ENCODE assay signal across 24 mouse cellular contexts in the genomic region with DNA sequence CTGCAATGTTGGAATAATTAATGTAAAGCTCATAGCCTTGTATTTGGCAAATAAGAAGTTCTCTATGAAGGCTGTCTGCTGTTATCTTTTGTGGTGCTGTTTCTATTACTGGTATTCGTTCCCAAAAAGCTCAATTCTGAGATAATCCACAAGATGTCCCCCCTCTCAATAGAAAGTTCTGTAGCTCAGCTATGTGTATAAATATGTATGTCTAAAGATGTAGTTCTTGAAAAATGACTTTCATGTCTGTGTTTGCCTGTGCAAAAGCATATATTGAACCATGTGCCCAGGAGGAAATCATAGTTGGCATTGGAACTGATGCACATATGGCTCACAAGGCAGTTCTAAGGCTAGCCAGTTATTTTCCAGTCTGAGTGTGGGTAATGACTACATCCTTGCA.
DNase-seq lines count a peak whose midpoint lies in the region; ATAC-seq and TF ChIP-seq lines count a peak whose summit lies in the region.
"Had no signal": no experiment of that assay in that cellular context is flagged by ENCODE, and none has a peak within 500 bp of the region (broad histone marks: within the 10 kb centered on the region; RNA-seq: fewer than 3 reads in every experiment).

No protein-coding gene starts in this region.

- no peaks in the 10 kb centered on the region for H3K4me1 ChIP-seq in forebrain, embryonic 16.5 days (replicated peaks; ENCODE audit: control insufficient read depth, insufficient read depth, low read length)
- H3K4me1 ChIP-seq in forebrain, embryonic 12.5 days = no peaks in the 10 kb centered on the region
- H3K4me1 ChIP-seq in midbrain, postnatal 0 days (ENCODE audit: insufficient read depth, low read length) = no peaks in the 10 kb centered on the region
- no peaks in the 10 kb centered on the region for H3K4me1 ChIP-seq in midbrain, embryonic 15.5 days
- H3K4me1 ChIP-seq: embryonic facial prominence, embryonic 12.5 days; heart, embryonic 15.5 days; limb, embryonic 10.5 days had no signal

- no peak overlapping the region for H3K4me3 ChIP-seq in forebrain, embryonic 16.5 days (replicated peaks; ENCODE audit: low read length)
- H3K4me3 ChIP-seq in forebrain, embryonic 12.5 days (replicated peaks) = no peak overlapping the region
- H3K4me3 ChIP-seq in midbrain, postnatal 0 days (ENCODE audit: low read depth, low read length) = no peak overlapping the region
- no peak overlapping the region for H3K4me3 ChIP-seq in midbrain, embryonic 15.5 days
- H3K4me3 ChIP-seq: embryonic facial prominence, embryonic 12.5 days; heart, embryonic 15.5 days; limb, embryonic 10.5 days had no signal

- peak; percentile 2 for DNase-seq in layer of hippocampus, adult 11-12 months (ENCODE audit: low spot score)
- no peak for DNase-seq in layer of hippocampus, adult 9-10 months (ENCODE audit: low spot score)
- DNase-seq in midbrain, postnatal 0 days (ENCODE audit: low spot score) = peak; percentile 33
- DNase-seq in telencephalon, adult 2 months (ENCODE audit: low read depth, low spot score) = peak; percentile 0
- DNase-seq in embryo, embryonic 10.5 days (ENCODE audit: low spot score) = no peak
- DNase-seq: adrenal gland, postnatal 10 days; cerebellum, adult 11-12 months; cerebellum, postnatal 36 days; gastrocnemius, postnatal 14 days; heart, adult 18-20 months; heart, postnatal 4 days; kidney, adult 8-10 months; kidney, postnatal 25 days; liver, postnatal 0 days; lung, postnatal 10 days; right cerebral cortex, postnatal 25 days; thymus, postnatal 14 days had no signal

- no peaks in the 10 kb centered on the region for H3K36me3 ChIP-seq in forebrain, embryonic 16.5 days (ENCODE audit: control insufficient read depth, insufficient read depth)
- H3K36me3 ChIP-seq in forebrain, embryonic 12.5 days (replicated peaks) = no peaks in the 10 kb centered on the region
- H3K36me3 ChIP-seq in midbrain, postnatal 0 days (ENCODE audit: insufficient read depth, low read length) = no peaks in the 10 kb centered on the region
- no peaks in the 10 kb centered on the region for H3K36me3 ChIP-seq in midbrain, embryonic 15.5 days (replicated peaks)
- H3K36me3 ChIP-seq: embryonic facial prominence, embryonic 12.5 days; heart, embryonic 15.5 days; limb, embryonic 10.5 days had no signal

- H3K9me3 ChIP-seq in forebrain, embryonic 16.5 days (ENCODE audit: control insufficient read depth, low read length) = no peaks in the 10 kb centered on the region
- H3K9me3 ChIP-seq in forebrain, embryonic 12.5 days = no peaks in the 10 kb centered on the region
- no peaks in the 10 kb centered on the region for H3K9me3 ChIP-seq in midbrain, postnatal 0 days (ENCODE audit: low read length)
- H3K9me3 ChIP-seq in midbrain, embryonic 15.5 days = no peaks in the 10 kb centered on the region
- H3K9me3 ChIP-seq: embryonic facial prominence, embryonic 12.5 days; heart, embryonic 15.5 days; limb, embryonic 10.5 days had no signal

- no peak overlapping the region for H3K9ac ChIP-seq in forebrain, embryonic 16.5 days (replicated peaks; ENCODE audit: low read depth, low read length)
- H3K9ac ChIP-seq in forebrain, embryonic 12.5 days = no peak overlapping the region
- no peak overlapping the region for H3K9ac ChIP-seq in midbrain, postnatal 0 days (replicated peaks; ENCODE audit: low read length, poor library complexity, severe bottlenecking)
- no peak overlapping the region for H3K9ac ChIP-seq in midbrain, embryonic 15.5 days
- H3K9ac ChIP-seq: embryonic facial prominence, embryonic 12.5 days; heart, embryonic 15.5 days; liver, postnatal 0 days had no signal

- peak; percentile 55; the same call in 1 of the 2 replicates for ATAC-seq in forebrain, embryonic 16.5 days
- no peak for ATAC-seq in forebrain, embryonic 12.5 days (ENCODE audit: low FRiP score)
- ATAC-seq in midbrain, postnatal 0 days (ENCODE audit: low FRiP score) = no peak
- ATAC-seq in midbrain, embryonic 15.5 days (replicated peaks) = no peak
- ATAC-seq: liver, postnatal 0 days; Patski had no signal

- no peaks in the 10 kb centered on the region for H3K27me3 ChIP-seq in forebrain, embryonic 16.5 days (replicated peaks; ENCODE audit: control insufficient read depth, insufficient read depth, low read length)
- no peaks in the 10 kb centered on the region for H3K27me3 ChIP-seq in forebrain, embryonic 12.5 days
- no peaks in the 10 kb centered on the region for H3K27me3 ChIP-seq in midbrain, postnatal 0 days (ENCODE audit: insufficient read depth, low read length)
- no peaks in the 10 kb centered on the region for H3K27me3 ChIP-seq in midbrain, embryonic 15.5 days (replicated peaks)
- H3K27me3 ChIP-seq: embryonic facial prominence, embryonic 12.5 days; heart, embryonic 15.5 days had no signal

- no peak overlapping the region for H3K4me2 ChIP-seq in forebrain, embryonic 16.5 days (ENCODE audit: low read length)
- H3K4me2 ChIP-seq in forebrain, embryonic 12.5 days = no peak overlapping the region
- H3K4me2 ChIP-seq in midbrain, postnatal 0 days (ENCODE audit: low read depth, low read length, poor library complexity, severe bottlenecking) = no peak overlapping the region
- H3K4me2 ChIP-seq in midbrain, embryonic 15.5 days = no peak overlapping the region
- H3K4me2 ChIP-seq: embryonic facial prominence, embryonic 12.5 days; heart, embryonic 15.5 days had no signal

- 50% methylated on average over 1 of the region's 1 CpGs for WGBS in forebrain, embryonic 16.5 days
- WGBS in forebrain, embryonic 12.5 days = 63% methylated on average over 1 of the region's 1 CpGs
- WGBS in midbrain, postnatal 0 days = 34% methylated on average over 1 of the region's 1 CpGs
- WGBS in midbrain, embryonic 15.5 days = 54% methylated on average over 1 of the region's 1 CpGs

- peak; percentile 69 for TF ChIP-seq CTCF in midbrain, postnatal 0 days (IDR thresholded peaks at IDR 0.05)

- H3K27ac ChIP-seq in forebrain, embryonic 16.5 days (ENCODE audit: low read length) = no peak overlapping the region
- no peak overlapping the region for H3K27ac ChIP-seq in forebrain, embryonic 12.5 days
- H3K27ac ChIP-seq in midbrain, postnatal 0 days (ENCODE audit: low read depth, low read length) = no peak overlapping the region
- H3K27ac ChIP-seq in midbrain, embryonic 15.5 days = no peak overlapping the region
- H3K27ac ChIP-seq: embryonic facial prominence, embryonic 12.5 days; heart, embryonic 15.5 days; limb, embryonic 10.5 days had no signal

Comparison
In these comparisons a context has a peak if more than half of its experiments do, and no peak if none do; other contexts are left out.
1. DNase-seq: peak in layer of hippocampus, adult 11-12 months (single experiment), midbrain, postnatal 0 days (single experiment) and telencephalon, adult 2 months (single experiment); none in layer of hippocampus, adult 9-10 months (single experiment) and embryo, embryonic 10.5 days (single experiment).